Mouse (Mus musculus) T-helper 1 cell (primary cell): Measurements from ENCODE around the gene Ipcef1.

Source experiments
- in situ Hi-C: fragments of 300-600 bp; cut with MboI, MseI; formaldehyde crosslinking; loops from one replicate; pipeline ENCODE4 v1.15.1; 2025; ENCODE audit warnings: high pct_unique_total_duplicates

The Ipcef1 gene

GRCm38 (mm10) chr10:6895796-6896195 lies 156.5 kb downstream of the Ipcef1 start:
- in situ Hi-C loops = no loop called here

DNA sequence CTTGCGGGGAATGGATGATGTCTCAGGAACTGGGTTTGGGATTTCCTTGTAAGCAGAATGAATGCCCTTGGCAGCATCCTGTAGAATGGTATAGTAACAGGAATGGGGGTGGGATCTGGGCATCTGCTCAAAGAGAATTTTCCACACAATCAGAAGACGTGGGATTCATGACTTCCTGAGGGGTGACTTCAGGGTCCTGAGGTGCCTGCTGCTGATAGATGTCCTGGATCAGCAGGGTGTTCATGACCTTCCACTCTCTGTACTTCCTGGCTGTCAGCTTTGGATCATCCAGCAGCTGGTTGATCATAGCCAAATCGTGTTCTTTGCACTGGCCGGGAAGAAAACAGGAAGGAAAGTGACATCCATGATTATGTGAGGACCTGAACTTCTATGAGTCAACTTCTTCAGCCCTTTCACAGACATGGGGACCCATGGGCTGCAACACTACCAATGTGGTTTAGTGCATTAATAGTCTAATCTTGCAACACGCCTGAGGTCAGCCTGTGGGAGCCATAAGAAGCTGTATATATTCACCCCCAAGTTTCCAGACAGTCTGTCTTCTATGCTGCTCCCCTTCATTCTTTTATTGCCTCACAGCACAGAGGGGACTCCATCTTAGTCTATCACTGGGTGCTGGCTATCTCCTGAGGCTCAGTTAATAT lies 161.8 kb downstream of the Ipcef1 start:
- in situ Hi-C loops = loop anchor here (5.0 kb wide), 1 partner anchor 187 kb away; no protein-coding TSS in a partner anchor

- in situ Hi-C loops = loop anchor here (5.0 kb wide), 1 partner anchor 188 kb away; no protein-coding TSS in a partner anchor
Observed at GRCm38 (mm10) chr10:6889640-6890245, 162.5 kb downstream of the Ipcef1 start.

GRCm38 (mm10) chr10:6885460-6885859 lies 166.8 kb downstream of the Ipcef1 start:
- in situ Hi-C loops = no loop called here

GRCm38 (mm10) chr10:6882041-6882440 lies 170.2 kb downstream of the Ipcef1 start:
- in situ Hi-C loops = loop anchor here (5.0 kb wide), 1 partner anchor 140 kb away; no protein-coding TSS in a partner anchor

- in situ Hi-C loops = no loop called here
Observed at GRCm38 (mm10) chr10:6878276-6878881, 173.9 kb downstream of the Ipcef1 start.

GRCm38 (mm10) chr10:6873917-6874316 lies 178.4 kb downstream of the Ipcef1 start:
- in situ Hi-C loops = no loop called here

GRCm38 (mm10) chr10:6871418-6872072 lies 180.7 kb downstream of the Ipcef1 start:
- in situ Hi-C loops = no loop called here

DNA sequence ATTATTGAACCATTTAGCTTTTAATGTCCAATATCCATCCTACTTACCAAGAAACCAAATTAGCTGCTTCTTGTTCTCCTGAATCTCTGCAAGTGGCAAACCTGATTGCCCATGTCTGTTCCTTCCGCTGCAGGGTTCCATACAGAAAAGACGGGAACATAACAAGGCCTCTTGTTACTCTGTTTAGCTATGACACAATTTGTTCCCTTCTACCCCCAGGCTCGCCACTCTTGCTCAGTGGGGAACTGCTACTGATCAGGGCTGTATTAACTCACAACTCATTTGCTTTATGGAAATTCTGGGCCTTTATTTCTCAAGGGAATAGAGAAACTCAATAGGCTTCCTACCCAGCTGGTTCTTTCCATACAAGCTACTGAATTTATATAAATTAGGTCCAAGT lies 196.5 kb downstream of the Ipcef1 start:
- in situ Hi-C loops = no loop called here

GRCm38 (mm10) chr10:6848834-6849233 lies 203.4 kb downstream of the Ipcef1 start:
- in situ Hi-C loops = no loop called here

DNA sequence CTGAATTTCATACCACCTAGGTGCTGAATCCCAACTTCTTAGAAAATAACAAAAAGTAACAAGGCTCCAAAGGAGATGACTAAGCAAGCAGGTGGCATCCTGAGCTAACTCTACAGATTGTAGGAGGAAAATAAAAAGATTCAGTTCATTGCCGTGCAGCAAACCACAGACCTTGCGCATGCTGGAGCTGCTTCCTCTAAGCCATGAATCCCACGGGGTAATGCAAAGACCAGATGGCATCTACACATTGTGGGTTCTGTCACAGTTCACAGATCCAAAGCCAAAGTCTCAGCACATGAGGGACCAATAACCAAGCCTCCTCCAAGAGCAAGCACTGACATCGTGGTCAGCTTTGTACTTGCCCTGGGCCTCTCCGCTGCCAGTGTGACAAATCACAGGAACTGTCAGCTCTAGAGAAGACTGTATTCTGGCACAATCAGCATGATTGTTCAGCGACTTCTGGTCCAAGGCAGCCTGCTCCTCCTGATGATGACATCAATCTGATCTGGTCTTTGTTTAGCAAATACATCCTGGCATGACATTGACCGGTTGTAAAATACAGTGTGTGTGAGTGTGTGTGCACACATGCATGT lies 204.0 kb downstream of the Ipcef1 start:
- in situ Hi-C loops = no loop called here

GRCm38 (mm10) chr10:6846283-6846682 lies 206.0 kb downstream of the Ipcef1 start:
- in situ Hi-C loops = no loop called here

- in situ Hi-C loops = no loop called here
Observed at GRCm38 (mm10) chr10:6842225-6842624, 210.1 kb downstream of the Ipcef1 start.
